Mouse (Mus musculus): Measurements from ENCODE around the gene Klhdc8a.
A peak's percentile ranks its signal among the peaks of the same experiment; 100 is the strongest.
"Not testable (repeated sequence)": the region's sequence is repeated elsewhere in the genome, so short reads cannot be mapped to it uniquely, and the experiment has no call there.

Gene Klhdc8a

GRCm38 (mm10) chr1:132298425-132298800, at the start of gene Klhdc8a:
Klhdc8a (plus strand) TSS chr1:132298626.
- DNase-seq (ENCODE audit: low spot score in 2 of 2): peak in 1 of 2 experiments; percentile 73

- DNase-seq (ENCODE audit: low spot score in 2 of 2): no peak
These were observed 44.0 kb upstream of the Klhdc8a start for GRCm38 (mm10) chr1:132254467-132254866.

GRCm38 (mm10) chr1:132260331-132260730, 38.1 kb upstream of the Klhdc8a start:
- no peak for DNase-seq (ENCODE audit: low spot score in 2 of 2)

GRCm38 (mm10) chr1:132261058-132261457, 37.4 kb upstream of the Klhdc8a start:
- DNase-seq (ENCODE audit: low spot score in 2 of 2): no peak

DNA sequence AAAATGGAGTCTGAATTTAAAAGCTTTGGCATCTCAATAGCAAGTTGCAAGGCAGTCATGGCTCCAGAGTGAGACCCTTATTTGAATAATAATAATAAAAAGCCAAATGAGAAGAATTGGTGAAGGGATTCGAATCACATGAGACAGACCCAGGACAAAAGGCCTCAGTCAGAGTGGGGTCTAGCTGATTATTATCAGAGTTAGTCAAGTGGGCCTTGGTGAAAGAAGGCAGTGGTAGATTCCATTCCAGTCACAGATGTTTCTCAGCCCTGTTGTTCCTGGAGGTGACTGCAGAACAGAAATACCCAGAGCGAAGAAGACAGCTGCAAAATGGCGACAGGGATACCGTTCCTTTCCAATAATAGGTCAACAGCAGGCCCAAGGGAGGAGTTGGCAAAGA, 34.8 kb upstream of the Klhdc8a start:
- no peak for DNase-seq (ENCODE audit: low spot score in 2 of 2)

- no peak for DNase-seq (ENCODE audit: low spot score in 2 of 2)
These were observed 33.8 kb upstream of the Klhdc8a start for GRCm38 (mm10) chr1:132264577-132264976.

DNA sequence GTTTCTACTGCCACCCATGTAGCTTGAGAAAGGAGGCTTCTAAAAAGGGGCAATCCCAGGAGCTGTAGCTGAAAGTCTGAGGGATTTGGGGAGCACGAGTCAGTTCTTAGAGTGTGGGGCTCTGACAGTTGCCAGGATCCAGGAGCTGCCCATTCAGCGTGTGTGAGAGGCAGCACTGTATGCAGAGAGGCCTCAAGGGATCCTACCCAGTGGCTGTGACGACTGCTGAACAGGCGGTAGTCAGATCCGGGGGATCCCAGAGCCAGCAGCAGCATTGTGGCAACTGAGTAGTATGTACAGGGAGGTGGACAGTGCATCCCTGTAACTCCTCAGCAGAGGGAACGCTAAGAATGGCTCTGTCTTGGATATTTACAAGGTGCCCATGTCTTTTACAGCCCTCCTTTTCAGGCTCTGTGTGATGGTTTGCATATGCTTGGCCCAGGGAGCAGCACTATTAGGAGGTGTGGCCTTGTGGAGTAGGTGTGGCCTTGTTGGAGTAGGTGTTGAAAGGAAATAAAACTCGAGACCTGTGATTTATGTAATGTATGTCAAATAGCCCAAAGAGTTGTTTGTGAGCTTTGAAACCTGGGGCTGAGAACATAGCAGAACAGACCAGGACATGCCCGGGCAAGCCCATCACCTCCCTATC, 33.1 kb upstream of the Klhdc8a start:
- DNase-seq (ENCODE audit: low spot score in 2 of 2): no peak

- DNase-seq (ENCODE audit: low spot score in 2 of 2): no peak
These were observed 32.5 kb upstream of the Klhdc8a start for GRCm38 (mm10) chr1:132265936-132266335.

DNA sequence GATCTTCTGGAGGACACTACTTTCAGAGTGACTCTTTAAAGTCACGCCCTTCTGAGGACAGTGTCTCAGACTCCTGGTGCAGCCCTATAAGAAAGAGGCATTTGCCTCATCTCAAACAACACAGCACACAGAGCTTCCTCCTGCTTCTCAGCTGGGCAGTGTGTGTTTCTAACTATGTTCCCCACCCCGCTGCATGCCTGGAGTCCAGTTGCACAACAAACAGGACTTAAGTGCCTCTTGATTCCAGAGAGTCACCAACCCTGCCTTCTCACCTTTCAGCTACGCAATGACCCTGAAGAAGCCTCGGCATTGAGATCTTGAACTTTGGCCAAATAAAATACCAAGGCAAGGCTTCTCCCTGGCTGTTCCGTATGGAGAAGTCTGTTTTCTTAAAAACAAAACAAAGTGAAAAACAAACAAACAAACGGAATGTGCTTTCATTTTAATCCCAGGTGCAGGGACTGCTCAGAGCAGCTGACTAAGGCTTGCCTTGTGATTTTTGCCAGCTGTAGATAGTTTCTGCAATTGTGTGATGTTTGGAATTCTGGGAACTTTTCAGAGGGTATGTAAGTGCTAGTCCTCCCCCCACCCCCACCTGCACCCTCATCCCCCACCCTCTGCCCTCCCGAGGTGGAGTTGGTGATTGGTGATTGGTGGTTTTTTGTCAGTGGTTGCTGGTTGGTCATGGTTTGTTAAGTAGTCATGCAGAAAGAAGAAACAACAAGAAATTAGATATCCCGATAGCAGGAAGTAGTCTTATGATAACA, 31.5 kb upstream of the Klhdc8a start:
- DNase-seq (ENCODE audit: low spot score in 2 of 2): no peak

GRCm38 (mm10) chr1:132267959-132268358, 30.5 kb upstream of the Klhdc8a start:
- DNase-seq (ENCODE audit: low spot score in 2 of 2): peak in 1 of 2 experiments; percentile 25

DNA sequence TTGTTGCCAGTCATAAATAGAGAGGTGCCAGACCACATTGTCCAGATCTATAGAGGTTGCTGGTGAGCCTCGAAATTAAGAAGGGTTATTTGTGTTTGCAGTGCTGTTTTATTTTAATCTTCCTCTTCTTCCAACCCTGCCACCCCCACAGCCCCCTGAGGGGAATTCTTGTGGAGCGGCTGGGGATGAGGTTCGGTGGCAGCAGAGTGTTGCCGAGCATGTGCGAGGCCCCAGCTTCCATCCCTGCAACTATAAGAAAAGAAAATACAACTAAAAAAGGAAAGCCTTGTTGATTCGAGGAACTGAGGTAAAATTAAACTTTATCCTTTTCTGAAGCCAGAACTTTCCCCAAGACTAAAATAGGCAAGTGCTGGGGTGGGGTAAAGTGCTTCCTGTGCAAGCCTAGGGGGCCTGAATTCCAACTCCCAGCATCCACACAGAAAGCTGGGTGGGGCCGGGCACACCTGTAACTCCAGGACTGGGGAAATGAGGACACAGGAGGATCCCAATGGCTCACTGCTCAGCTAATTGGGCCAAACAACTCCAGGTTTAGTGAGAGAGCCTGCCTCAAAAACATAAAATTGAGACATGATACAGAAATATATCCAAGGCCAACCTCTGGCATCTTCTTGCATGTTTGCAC, 29.9 kb upstream of the Klhdc8a start:
- peak in 1 of 2 experiments; percentile 24 for DNase-seq (ENCODE audit: low spot score in 2 of 2)

- no peak for DNase-seq (ENCODE audit: low spot score in 2 of 2)
These were observed 27.2 kb upstream of the Klhdc8a start for GRCm38 (mm10) chr1:132271237-132271636.

GRCm38 (mm10) chr1:132276694-132277093, 21.7 kb upstream of the Klhdc8a start:
- no peak for DNase-seq (ENCODE audit: low spot score in 2 of 2)

DNA sequence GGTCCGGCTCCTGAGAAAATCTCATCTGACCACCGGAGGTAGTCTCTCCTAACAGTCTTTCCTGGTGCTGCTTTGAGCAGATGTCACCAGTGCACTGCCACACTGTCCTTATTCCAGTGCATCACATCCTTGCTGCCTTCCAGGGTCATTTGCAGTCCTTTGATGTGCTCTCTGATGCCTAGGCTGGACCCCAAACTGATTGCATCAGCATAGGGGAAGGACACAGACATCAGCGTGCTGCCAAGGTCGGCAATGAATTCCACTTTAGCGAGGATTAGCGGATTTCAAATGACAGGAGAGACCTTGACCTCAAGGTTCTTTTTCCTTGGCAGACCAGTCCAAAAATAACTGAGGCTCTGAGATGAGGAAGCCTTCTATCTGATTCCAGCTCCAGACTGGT, 21.3 kb upstream of the Klhdc8a start:
- DNase-seq (ENCODE audit: low spot score in 2 of 2): no peak

DNA sequence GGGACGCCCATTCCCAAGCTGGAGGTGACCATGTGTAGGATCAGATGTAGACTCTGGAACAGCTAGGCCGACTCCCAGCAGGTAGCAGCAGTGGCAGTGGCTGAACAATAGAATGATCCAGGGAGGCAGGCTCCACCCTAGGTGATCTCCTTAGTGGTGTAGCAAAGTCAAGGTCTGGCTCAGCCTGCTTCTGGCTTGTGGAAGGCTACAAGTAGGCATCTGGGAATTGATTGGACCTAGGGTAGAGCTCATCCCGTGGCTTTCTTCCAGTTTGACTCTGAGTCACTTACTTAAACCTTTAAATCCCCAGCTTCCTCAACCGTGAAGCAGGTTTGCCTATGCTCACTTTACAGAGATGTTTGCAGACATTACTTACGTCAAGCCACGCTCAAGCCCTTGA, 17.8 kb upstream of the Klhdc8a start:
- DNase-seq (ENCODE audit: low spot score in 2 of 2): not testable (repeated sequence)

- no peak for DNase-seq (ENCODE audit: low spot score in 2 of 2)
These were observed 16.8 kb upstream of the Klhdc8a start for GRCm38 (mm10) chr1:132281523-132282176.

- no peak for DNase-seq (ENCODE audit: low spot score in 2 of 2)
These were observed 16.3 kb upstream of the Klhdc8a start for GRCm38 (mm10) chr1:132282177-132282536.

DNA sequence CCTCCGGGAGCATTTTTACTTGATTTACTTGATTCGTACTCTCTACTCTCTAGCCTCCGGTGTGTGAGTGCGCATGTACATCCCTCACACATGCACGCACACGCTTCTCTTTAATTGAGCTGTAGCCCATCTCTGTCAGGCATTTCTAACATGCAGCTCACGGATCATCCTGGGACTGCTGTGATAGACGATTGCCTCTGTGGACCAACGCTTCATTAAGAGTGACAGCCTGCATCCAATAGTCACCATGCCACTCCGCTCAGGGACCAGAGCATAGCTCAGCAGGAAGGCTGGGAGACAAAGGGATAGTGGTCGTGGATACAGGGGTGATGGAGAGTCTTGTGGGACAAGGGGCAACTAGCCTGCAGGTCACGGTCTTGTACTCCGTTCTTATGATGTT, 15.4 kb upstream of the Klhdc8a start:
- DNase-seq (ENCODE audit: low spot score in 2 of 2): no peak

- DNase-seq (ENCODE audit: low spot score in 2 of 2): no peak
These were observed 11.7 kb upstream of the Klhdc8a start for GRCm38 (mm10) chr1:132286735-132287134.

- no peak for DNase-seq (ENCODE audit: low spot score in 2 of 2)
These were observed 11.0 kb upstream of the Klhdc8a start for GRCm38 (mm10) chr1:132287445-132287844.

GRCm38 (mm10) chr1:132287991-132288451, 10.4 kb upstream of the Klhdc8a start:
- no peak for DNase-seq (ENCODE audit: low spot score in 2 of 2)

GRCm38 (mm10) chr1:132289965-132290364, 8.5 kb upstream of the Klhdc8a start:
- DNase-seq (ENCODE audit: low spot score in 2 of 2): no peak

Data from left cerebral cortex, adult 9 months (tissue).